Mouse (Mus musculus) forebrain, embryonic 16.5 days (tissue): Measurements from ENCODE around the gene Slmap. TPM values are rescaled to one million over a fixed set of nuclear protein-coding genes. Genes with fewer than 3 reads are reported as not detected.

ENCODE experiments used
- ATAC-seq: fragments of 200-750 bp; cut with Nextera tagmentation; 2 replicates; pipeline ENCODE4 v1.8.0; 2017; ENCODE audit warnings: mild to moderate bottlenecking, moderate library complexity
- H3K27ac ChIP-seq: fragments of 300-500 bp; sonication (generic); 2 replicates; pipeline ENCODE4 v1.5.1; 2014; ENCODE audit warnings: low read length, control low read depth
- H3K27me3 ChIP-seq: fragments of 300-500 bp; sonication (generic); replicated peaks from 2 replicates; pipeline ENCODE4 v1.6.1; 2014; ENCODE audit warnings: low read length; ENCODE audit not compliant: control insufficient read depth, insufficient read depth
- H3K36me3 ChIP-seq: fragments of 300-500 bp; sonication (generic); 2 replicates; pipeline ENCODE4 v1.6.1; 2014; ENCODE audit not compliant: control insufficient read depth, insufficient read depth
- H3K4me1 ChIP-seq: fragments of 300-500 bp; sonication (generic); replicated peaks from 2 replicates; pipeline ENCODE4 v1.6.1; 2014; ENCODE audit warnings: low read length; ENCODE audit not compliant: control insufficient read depth, insufficient read depth
- H3K4me2 ChIP-seq: fragments of 300-500 bp; sonication (generic); 2 replicates; pipeline ENCODE4 v1.6.1; 2014; ENCODE audit warnings: mild to moderate bottlenecking, low read length, control low read depth
- H3K4me3 ChIP-seq: fragments of 300-500 bp; sonication (generic); replicated peaks from 2 replicates; pipeline ENCODE4 v1.5.1; 2014; ENCODE audit warnings: mild to moderate bottlenecking, low read length, control low read depth
- H3K9ac ChIP-seq: fragments of 300-500 bp; sonication (generic); replicated peaks from 2 replicates; pipeline ENCODE4 v1.6.1; 2014; ENCODE audit warnings: low read depth, low read length, control low read depth
- H3K9me3 ChIP-seq: fragments of 300-500 bp; sonication (generic); 2 replicates; pipeline ENCODE4 v1.6.1; 2016; ENCODE audit warnings: low read length; ENCODE audit not compliant: control insufficient read depth
- WGBS: fragments of 180-500 bp; shearing (Covaris S2); extraction: QIAGEN DNeasy Blood & Tissue Kit; methylation state at CpG from one replicate; pipeline ENCODE4 v1.1.7; 2014; 5-methylcytosine and 5-hydroxymethylcytosine counted together
- polyA plus RNA-seq: library from polyadenylated mRNA; unstranded; fragments of >200 nt; fragmentation: Nextera tagmentation; extraction: Ambion mirVana; gene quantifications from 2 replicates; pipeline ENCODE4 v1.2.1, GENCODE M21; 2015

Slmap gene
- polyA plus RNA-seq, 1 experiment from 2014 or later, result 14.3 TPM

DNA sequence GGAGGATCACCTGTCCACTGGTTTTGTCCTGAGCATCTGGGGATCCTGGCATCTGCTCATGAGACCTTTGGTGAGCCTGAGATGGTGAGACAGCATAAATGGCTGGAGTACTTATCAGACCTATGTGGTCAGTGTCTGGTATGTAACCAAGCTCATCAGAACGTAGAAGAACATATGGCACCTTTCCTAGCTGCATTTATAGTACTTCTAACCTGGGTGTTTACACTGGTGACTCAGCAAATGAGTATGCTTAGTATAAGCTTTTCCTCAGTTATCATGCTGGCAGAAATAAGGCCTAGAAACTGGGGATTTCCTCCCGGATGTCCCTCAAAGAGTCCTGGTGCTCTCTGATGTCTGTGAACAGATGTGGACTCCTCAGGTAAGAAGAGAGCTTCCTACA lies 27.5 kb upstream of the Slmap start:
- ATAC-seq, result no peak
- WGBS, result 85% methylated on average over 2 of the region's 2 CpGs
- no peak overlapping the region for H3K27ac ChIP-seq

DNA sequence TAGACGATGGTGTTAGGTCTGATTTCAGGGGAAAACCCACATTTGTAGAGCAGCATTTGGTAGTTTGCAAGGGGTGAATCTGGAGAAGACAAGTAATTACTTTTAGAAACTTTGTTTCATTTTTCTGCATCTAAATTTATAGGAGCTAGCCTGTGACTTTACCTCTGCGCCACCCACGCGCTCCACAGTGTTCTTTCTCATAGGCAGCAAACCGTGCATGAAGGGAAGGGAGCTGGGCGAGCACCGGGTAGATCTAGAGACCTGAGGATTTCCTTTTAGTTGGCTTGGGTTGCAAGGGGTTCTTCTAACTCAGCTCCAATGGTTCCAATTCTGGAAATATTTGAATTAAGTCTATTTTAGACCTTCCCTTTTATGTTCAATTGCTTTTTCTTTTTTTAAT lies 23.8 kb upstream of the Slmap start:
- Histone ChIP-seq H3K4me3 (no peak overlapping the region), H3K27me3 (no peaks in the 10 kb centered on the region), H3K36me3 (no peaks in the 10 kb centered on the region), H3K4me1 (no peaks in the 10 kb centered on the region), H3K9me3 (no peaks in the 10 kb centered on the region), H3K4me2 (no peak overlapping the region), H3K9ac (no peak overlapping the region), H3K27ac (no peak overlapping the region)
- ATAC-seq, result no peak
- WGBS, result 91% methylated on average over 7 of the region's 7 CpGs

More for the DNA sequence above, 27.5 kb upstream of the Slmap start:
- Histone ChIP-seq H3K4me3 (no peak overlapping the region), H3K4me2 (no peak overlapping the region), H3K27me3 (no peaks in the 10 kb centered on the region), H3K9me3 (no peaks in the 10 kb centered on the region), H3K36me3 (no peaks in the 10 kb centered on the region), H3K9ac (no peak overlapping the region), H3K4me1 (no peaks in the 10 kb centered on the region)

DNA sequence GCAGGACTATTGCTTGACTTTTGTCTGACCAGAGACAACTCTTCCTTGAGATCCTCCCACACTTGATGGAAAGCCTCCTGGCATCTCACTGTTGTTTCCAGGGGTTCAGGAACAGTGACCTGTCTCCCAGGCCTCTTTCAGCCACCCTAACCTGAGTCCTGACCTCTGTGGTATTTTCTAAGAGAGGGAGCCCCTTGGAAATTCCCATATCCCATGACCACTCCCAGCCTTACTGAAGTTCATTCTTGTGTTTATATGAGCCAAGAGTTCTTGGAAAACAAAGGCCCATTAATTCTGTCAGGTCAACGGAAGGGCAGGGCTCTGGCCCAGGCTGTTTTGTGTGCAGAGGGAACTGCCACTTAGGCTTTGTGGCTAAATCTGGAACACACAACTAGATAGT lies 22.9 kb upstream of the Slmap start:
- no peak overlapping the region for H3K27ac ChIP-seq
- no peak overlapping the region for H3K9ac ChIP-seq
- no peaks in the 10 kb centered on the region for H3K27me3 ChIP-seq
- 61% methylated on average over 1 of the region's 1 CpGs for WGBS
- ATAC-seq, result no peak
- no peak overlapping the region for H3K4me2 ChIP-seq
- no peaks in the 10 kb centered on the region for H3K9me3 ChIP-seq
- H3K4me3 ChIP-seq, result no peak overlapping the region
- no peaks in the 10 kb centered on the region for H3K4me1 ChIP-seq
- no peaks in the 10 kb centered on the region for H3K36me3 ChIP-seq

DNA sequence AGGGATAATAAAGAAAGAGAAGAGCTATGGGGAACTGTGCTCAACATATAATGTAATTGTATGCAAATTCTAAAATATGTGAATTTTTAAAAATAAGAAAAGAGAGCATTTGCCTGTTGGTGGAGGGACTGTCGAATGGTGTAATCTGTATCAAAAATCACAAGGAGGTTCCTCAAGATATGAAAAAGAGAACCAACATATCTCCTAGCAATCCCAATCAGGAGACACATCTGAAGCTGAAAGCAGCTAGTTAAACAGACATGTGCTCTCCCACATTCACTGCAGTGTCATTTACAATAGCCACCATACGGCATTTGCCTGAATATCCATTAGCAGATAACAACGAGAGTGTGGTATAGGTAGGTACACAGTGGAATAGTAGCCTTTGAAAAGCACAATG lies 18.1 kb upstream of the Slmap start:
- H3K9me3 ChIP-seq, result no peaks in the 10 kb centered on the region
- H3K36me3 ChIP-seq, result no peaks in the 10 kb centered on the region
- no peak overlapping the region for H3K27ac ChIP-seq
- no peak overlapping the region for H3K4me3 ChIP-seq
- no peaks in the 10 kb centered on the region for H3K27me3 ChIP-seq
- no peak overlapping the region for H3K9ac ChIP-seq
- no peak for ATAC-seq
- H3K4me2 ChIP-seq, result no peak overlapping the region
- no peaks in the 10 kb centered on the region for H3K4me1 ChIP-seq
- 80% methylated on average over 3 of the region's 3 CpGs for WGBS

DNA sequence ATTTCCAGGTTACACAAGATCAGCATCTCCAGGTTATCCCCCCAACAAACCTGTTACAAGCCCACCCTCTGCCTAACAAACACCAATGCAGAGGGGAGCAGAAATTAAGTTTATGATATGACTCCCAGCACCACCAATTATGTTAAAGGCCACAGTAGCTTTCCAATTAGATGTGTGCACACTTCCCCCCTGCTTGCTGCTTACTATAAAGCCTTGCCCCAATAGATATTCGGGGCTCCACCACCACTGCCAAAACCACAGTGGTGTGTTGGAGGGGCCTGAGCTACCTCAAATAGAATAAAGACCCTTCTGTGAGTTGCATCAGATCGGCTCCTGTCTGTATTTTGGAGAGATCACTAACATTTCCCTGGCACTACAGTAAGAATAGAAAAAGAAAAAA lies 17.7 kb upstream of the Slmap start:
- Histone ChIP-seq H3K4me1 (no peaks in the 10 kb centered on the region), H3K4me2 (no peak overlapping the region), H3K9ac (no peak overlapping the region), H3K9me3 (no peaks in the 10 kb centered on the region), H3K27ac (no peak overlapping the region), H3K4me3 (no peak overlapping the region), H3K27me3 (no peaks in the 10 kb centered on the region), H3K36me3 (no peaks in the 10 kb centered on the region)
- 83% methylated on average over 2 of the region's 2 CpGs for WGBS
- no peak for ATAC-seq

DNA sequence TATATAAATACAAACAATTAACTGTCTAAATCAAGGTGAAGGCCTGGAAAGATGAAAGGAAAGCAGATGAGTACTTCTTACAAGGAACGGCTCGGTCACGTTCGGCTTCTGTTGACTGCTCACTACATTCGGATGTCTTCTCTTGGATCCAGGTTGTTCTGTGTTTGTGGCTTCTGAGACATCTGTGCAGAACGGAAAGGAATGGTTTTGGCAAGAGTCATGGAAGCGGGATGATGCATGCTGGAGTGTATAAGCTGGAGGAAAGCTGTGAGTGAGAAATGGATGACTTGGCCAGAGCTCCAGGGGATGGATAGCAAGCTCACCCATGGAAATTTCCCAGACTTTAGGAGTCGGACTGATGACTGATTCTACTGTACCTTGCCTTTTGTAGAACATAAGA lies 16.0 kb upstream of the Slmap start:
- Histone ChIP-seq H3K27me3 (no peaks in the 10 kb centered on the region), H3K4me2 (no peak overlapping the region), H3K4me3 (no peak overlapping the region), H3K36me3 (no peaks in the 10 kb centered on the region), H3K9ac (no peak overlapping the region), H3K9me3 (no peaks in the 10 kb centered on the region), H3K4me1 (no peaks in the 10 kb centered on the region), H3K27ac (no peak overlapping the region)
- ATAC-seq, result no peak
- 90% methylated on average over 8 of the region's 8 CpGs for WGBS

DNA sequence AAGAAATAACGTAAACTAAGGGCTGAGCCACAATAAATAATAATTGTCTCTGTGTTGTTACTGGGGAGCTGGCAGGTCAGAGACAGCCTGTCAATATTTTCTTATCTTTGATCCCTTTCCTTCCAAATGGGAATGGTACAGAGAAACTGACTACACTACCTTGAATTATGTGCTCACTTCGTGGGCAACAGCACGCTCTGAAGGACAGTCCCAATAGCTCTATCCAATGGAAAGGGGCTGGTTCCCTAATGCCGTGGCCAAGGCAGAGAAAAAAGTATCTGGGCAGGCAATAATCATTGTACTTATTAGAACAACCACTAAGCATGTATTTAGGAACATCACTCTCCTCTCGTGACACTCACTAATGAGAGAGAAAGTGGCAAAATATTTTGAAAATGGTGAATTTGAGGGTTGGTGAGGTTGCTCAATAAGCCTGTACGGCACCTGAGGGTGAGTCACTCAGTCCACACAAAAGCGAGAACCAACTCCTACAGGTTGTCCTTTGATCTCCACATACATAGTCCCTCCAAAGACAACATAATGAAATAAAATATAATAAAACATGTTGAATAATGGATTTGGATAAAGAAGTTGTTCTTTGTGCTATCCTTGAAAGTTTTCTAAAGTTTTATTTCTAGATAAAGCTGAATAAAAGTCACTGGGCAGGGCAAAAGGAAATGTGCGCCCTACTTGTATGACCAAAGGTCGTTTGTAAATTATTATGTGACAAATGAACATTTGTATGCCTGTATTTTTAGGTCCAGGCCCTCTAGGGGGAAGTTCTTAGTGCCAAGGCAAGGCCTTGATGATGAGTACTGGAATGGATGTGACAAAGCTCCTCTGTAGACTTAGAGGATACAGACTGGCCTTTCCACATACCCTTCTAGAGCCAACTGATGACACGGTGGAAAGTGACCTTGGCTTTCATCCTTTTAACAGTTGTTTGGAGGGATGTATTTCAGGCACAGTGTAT lies 13.1 kb upstream of the Slmap start:
- Histone ChIP-seq H3K9ac (no peak overlapping the region), H3K9me3 (no peaks in the 10 kb centered on the region), H3K4me2 (no peak overlapping the region), H3K4me1 (no peaks in the 10 kb centered on the region), H3K36me3 (no peaks in the 10 kb centered on the region), H3K27ac (no peak overlapping the region), H3K27me3 (no peaks in the 10 kb centered on the region), H3K4me3 (no peak overlapping the region)
- WGBS, result 81% methylated on average over 10 of the region's 10 CpGs
- no peak for ATAC-seq

DNA sequence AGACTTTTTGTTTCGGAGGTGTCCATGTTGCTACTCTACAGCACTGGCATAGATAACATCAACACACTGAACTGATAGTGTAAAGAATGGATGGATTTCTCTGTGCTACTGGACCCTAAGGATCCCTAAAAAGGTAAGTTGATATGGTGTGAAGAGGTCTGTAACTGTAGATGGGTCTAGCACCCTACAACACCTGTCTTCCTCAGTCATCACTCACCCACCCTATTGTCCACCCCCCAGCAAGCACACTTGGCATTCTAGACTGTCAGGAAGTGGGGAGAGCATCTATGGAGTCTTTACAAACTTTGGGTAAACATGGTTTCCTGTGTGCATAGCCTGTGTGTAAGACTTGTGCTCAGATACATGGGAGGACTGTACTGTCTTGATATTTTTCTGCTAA lies 7.4 kb upstream of the Slmap start:
- Histone ChIP-seq H3K4me2 (no peak overlapping the region), H3K27ac (no peak overlapping the region), H3K4me1 (no peaks in the 10 kb centered on the region), H3K27me3 (no peaks in the 10 kb centered on the region), H3K36me3 (no peaks in the 10 kb centered on the region), H3K4me3 (no peak overlapping the region), H3K9me3 (no peaks in the 10 kb centered on the region), H3K9ac (no peak overlapping the region)
- ATAC-seq, result no peak
- WGBS, result 96% methylated on average over 1 of the region's 1 CpGs

DNA sequence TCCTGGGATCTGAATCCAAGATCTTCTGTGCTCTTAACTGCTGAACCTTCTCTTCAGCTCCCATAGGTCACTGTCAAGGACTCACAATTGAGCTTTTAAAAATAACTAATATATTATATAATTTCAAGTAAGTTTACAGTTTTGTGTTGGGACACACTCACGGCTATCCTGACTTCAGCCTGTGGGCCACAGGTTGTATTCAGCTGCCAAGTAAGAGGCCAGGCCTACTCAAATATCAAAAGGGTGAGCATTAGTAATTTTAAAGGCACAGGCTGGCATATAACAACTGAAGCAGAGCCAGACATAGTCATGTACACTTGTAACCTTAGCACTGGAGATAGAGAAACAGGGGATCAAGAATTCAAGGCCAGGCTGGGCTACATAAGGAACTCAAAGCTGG lies 5.8 kb upstream of the Slmap start:
- Histone ChIP-seq H3K9me3 (no peaks in the 10 kb centered on the region), H3K27ac (no peak overlapping the region), H3K4me2 (no peak overlapping the region), H3K4me3 (no peak overlapping the region), H3K27me3 (no peaks in the 10 kb centered on the region), H3K4me1 (no peaks in the 10 kb centered on the region), H3K36me3 (no peaks in the 10 kb centered on the region), H3K9ac (no peak overlapping the region)
- 71% methylated on average over 1 of the region's 1 CpGs for WGBS
- no peak for ATAC-seq
